In genomic region chr6:8023527-8023926, GRCm38 (mm10) we compare ENCODE assay signal across 28 mouse cellular contexts.
DNase-seq lines count a peak whose midpoint lies in the region; ATAC-seq and TF ChIP-seq lines count a peak whose summit lies in the region.
"Had no signal": no experiment of that assay in that cellular context is flagged by ENCODE, and none has a peak within 500 bp of the region (broad histone marks: within the 10 kb centered on the region; RNA-seq: fewer than 3 reads in every experiment).

No protein-coding gene starts in this region.

- no peak overlapping the region for H3K27ac ChIP-seq in liver, adult 2 months (replicated peaks; ENCODE audit: insufficient read depth, low read depth, low read length)
- H3K27ac ChIP-seq in liver, postnatal 0 days (ENCODE audit: low read depth) = no peak overlapping the region
- H3K27ac ChIP-seq in small intestine, adult 2 months (ENCODE audit: insufficient read depth, low read depth, low read length) = peak overlapping the region; percentile 45; the same call in 1 of the 2 replicates
- H3K27ac ChIP-seq in left cerebral cortex, adult 2 months = no peak overlapping the region
- H3K27ac ChIP-seq: forebrain, embryonic 12.5 days; hindbrain, embryonic 10.5 days; hindbrain, embryonic 15.5 days; liver, embryonic 13.5 days; midbrain, embryonic 13.5 days; neural tube, embryonic 15.5 days had no signal

- H3K4me3 ChIP-seq in liver, adult 2 months (ENCODE audit: insufficient read depth, low read depth, low read length) = no peak overlapping the region
- no peak overlapping the region for H3K4me3 ChIP-seq in liver, postnatal 0 days (ENCODE audit: low read depth, low read length)
- H3K4me3 ChIP-seq in small intestine, adult 2 months (ENCODE audit: low read depth, low read length) = no peak overlapping the region
- H3K4me3 ChIP-seq in left cerebral cortex, adult 2 months = no peak overlapping the region
- H3K4me3 ChIP-seq: erythroblast, embryonic 14.5 days; forebrain, embryonic 12.5 days; hindbrain, embryonic 10.5 days; hindbrain, embryonic 15.5 days; liver, embryonic 13.5 days; midbrain, embryonic 13.5 days; neural tube, embryonic 15.5 days had no signal

- peak; percentile 56 for DNase-seq in liver, adult 2 months (ENCODE audit: extremely low read depth, low read depth, low spot score)
- no peak for DNase-seq in liver, postnatal 0 days
- DNase-seq in fibroblast of lung, adult 2 months (ENCODE audit: low read depth) = peak; percentile 72
- DNase-seq in left cerebral cortex, adult 2 months (ENCODE audit: extremely low spot score in 1 of 2, low spot score in 2 of 2) = no peak
- DNase-seq in left cerebral cortex, postnatal 36 days (ENCODE audit: low spot score in 2 of 2) = no peak
- DNase-seq in spleen, postnatal 4 days (ENCODE audit: low spot score in 2 of 2) = no peak
- DNase-seq: adrenal gland, postnatal 14 days; cerebellum, adult 18-20 months; cerebellum, postnatal 10 days; gastrocnemius, postnatal 10 days; heart, postnatal 14 days; kidney, postnatal 14 days; left cerebral cortex, postnatal 4 days; liver, embryonic 13.5 days; lung, embryonic 14.5 days; lung, postnatal 4 days; retina, postnatal 1 day; right cerebral cortex, postnatal 14 days; thymus, postnatal 14 days had no signal

- TF ChIP-seq EP300 in liver, postnatal 0 days (IDR thresholded peaks at IDR 0.05; ENCODE audit: low read depth) = no peak

- no peaks in the 10 kb centered on the region for H3K27me3 ChIP-seq in liver, adult 2 months (ENCODE audit: control insufficient read depth, insufficient read depth, low read length)
- no peaks in the 10 kb centered on the region for H3K27me3 ChIP-seq in liver, postnatal 0 days (ENCODE audit: insufficient read depth, low read length)
- H3K27me3 ChIP-seq in small intestine, adult 2 months (ENCODE audit: control insufficient read depth, insufficient read depth, low read length) = no peaks in the 10 kb centered on the region
- H3K27me3 ChIP-seq: forebrain, embryonic 12.5 days; hindbrain, embryonic 15.5 days; liver, embryonic 13.5 days; midbrain, embryonic 13.5 days; neural tube, embryonic 15.5 days had no signal

- TF ChIP-seq POLR2A in liver, adult 2 months (IDR thresholded peaks at IDR 0.05; ENCODE audit: extremely low read depth, insufficient read depth, low read length) = no peak
- TF ChIP-seq POLR2A in small intestine, adult 2 months (IDR thresholded peaks at IDR 0.05; ENCODE audit: low read depth, low read length) = no peak

- no peak for ATAC-seq in liver, postnatal 0 days
- ATAC-seq: inflammation-experienced regulatory T-cells, adult 6 months; midbrain, embryonic 13.5 days had no signal

- no peak overlapping the region for H3K4me2 ChIP-seq in liver, postnatal 0 days (ENCODE audit: low read depth, low read length)
- H3K4me2 ChIP-seq: forebrain, embryonic 12.5 days; hindbrain, embryonic 15.5 days; liver, embryonic 13.5 days; lung, embryonic 14.5 days; midbrain, embryonic 13.5 days; neural tube, embryonic 15.5 days had no signal

- H3K9ac ChIP-seq in liver, adult 2 months (ENCODE audit: low read depth, low read length) = no peak overlapping the region
- H3K9ac ChIP-seq in liver, postnatal 0 days (replicated peaks) = no peak overlapping the region
- H3K9ac ChIP-seq: forebrain, embryonic 12.5 days; hindbrain, embryonic 15.5 days; liver, embryonic 13.5 days; lung, embryonic 14.5 days; midbrain, embryonic 13.5 days; neural tube, embryonic 15.5 days had no signal

- intact Hi-C loops in left cerebral cortex, adult 2 months (cut with DNase I) = no loop called here
- intact Hi-C loops in left cerebral cortex, postnatal 36 days (cut with DNase I) = no loop called here

- H3K36me3 ChIP-seq in liver, adult 2 months (ENCODE audit: control insufficient read depth, insufficient read depth, low read length) = no peaks in the 10 kb centered on the region
- no peaks in the 10 kb centered on the region for H3K36me3 ChIP-seq in liver, postnatal 0 days (replicated peaks; ENCODE audit: insufficient read depth, low read length)
- no peaks in the 10 kb centered on the region for H3K36me3 ChIP-seq in small intestine, adult 2 months (ENCODE audit: control insufficient read depth, insufficient read depth, low read length)
- H3K36me3 ChIP-seq: forebrain, embryonic 12.5 days; G1E; hindbrain, embryonic 10.5 days; hindbrain, embryonic 15.5 days; liver, embryonic 13.5 days; midbrain, embryonic 13.5 days; neural tube, embryonic 15.5 days had no signal

- TF ChIP-seq CTCF in liver, adult 2 months (IDR thresholded peaks at IDR 0.05; ENCODE audit: low read depth, low read length) = no peak
- TF ChIP-seq CTCF in liver, postnatal 0 days (IDR thresholded peaks at IDR 0.05; ENCODE audit: low read depth) = no peak
- TF ChIP-seq CTCF in small intestine, adult 2 months (IDR thresholded peaks at IDR 0.05; ENCODE audit: extremely low read depth, insufficient read length, insufficient replicate concordance, low read depth, low read length) = no peak
- no peak for TF ChIP-seq CTCF in left cerebral cortex, adult 2 months (IDR thresholded peaks at IDR 0.05)

- H3K4me1 ChIP-seq in liver, adult 2 months (ENCODE audit: control insufficient read depth, insufficient read depth, low read length) = peaks cover 6% of the 10 kb centered on the region; the same call in 1 of the 2 replicates
- H3K4me1 ChIP-seq in liver, postnatal 0 days (ENCODE audit: insufficient read depth) = no peaks in the 10 kb centered on the region
- peaks cover 7% of the 10 kb centered on the region; the same call in 1 of the 2 replicates for H3K4me1 ChIP-seq in small intestine, adult 2 months (ENCODE audit: control insufficient read depth, insufficient read depth, insufficient read length, low read length)
- H3K4me1 ChIP-seq: forebrain, embryonic 12.5 days; hindbrain, embryonic 10.5 days; hindbrain, embryonic 15.5 days; liver, embryonic 13.5 days; midbrain, embryonic 13.5 days; neural tube, embryonic 15.5 days had no signal

- no peaks in the 10 kb centered on the region for H3K79me2 ChIP-seq in liver, adult 2 months (ENCODE audit: control insufficient read depth, insufficient read depth, low read length)

- no peaks in the 10 kb centered on the region for H3K9me3 ChIP-seq in liver, postnatal 0 days (ENCODE audit: low read length)
- H3K9me3 ChIP-seq: forebrain, embryonic 12.5 days; G1E; hindbrain, embryonic 10.5 days; hindbrain, embryonic 15.5 days; liver, embryonic 13.5 days; midbrain, embryonic 13.5 days; neural tube, embryonic 15.5 days had no signal

- WGBS in liver, adult 2 months = 69% methylated on average over 3 of the region's 3 CpGs
- 74% methylated on average over 3 of the region's 3 CpGs for WGBS in liver, postnatal 0 days (ENCODE audit: insufficient replicate concordance)
- WGBS in small intestine, adult 2 months = 22% methylated on average over 3 of the region's 3 CpGs

Comparison
In these comparisons a context has a peak if more than half of its experiments do, and no peak if none do; other contexts are left out.
1. DNase-seq: peak in liver, adult 2 months (single experiment) and fibroblast of lung, adult 2 months (single experiment); none in liver, postnatal 0 days (single experiment), left cerebral cortex, adult 2 months (0 of 2), left cerebral cortex, postnatal 36 days (0 of 2) and spleen, postnatal 4 days (0 of 2).